Mouse (Mus musculus) embryonic stem cell, embryonic (primary cell): ENCODE results near the gene Tnfrsf21.

Experiments
- CTCF ChIA-PET, 4 experiments: fragments of 300-600 bp in 2 of 4; fragments of 350-600 bp in 2 of 4; sonication (Branson Sonifier 250); formaldehyde crosslinking; loops; one replicate each; lab custom pipeline; 2022; ENCODE audit warnings: inconsistent platforms in 2 of 4; lab: Charles Lee
- POLR2A ChIA-PET, 4 experiments: fragments of 300-600 bp in 2 of 4; fragments of 350-600 bp in 2 of 4; sonication (Branson Sonifier 250); formaldehyde crosslinking; loops; one replicate each; lab custom pipeline; 2022; ENCODE audit warnings: antibody characterized with exemption in 4 of 4, inconsistent platforms in 1 of 4; lab: Charles Lee

The Tnfrsf21 gene

DNA sequence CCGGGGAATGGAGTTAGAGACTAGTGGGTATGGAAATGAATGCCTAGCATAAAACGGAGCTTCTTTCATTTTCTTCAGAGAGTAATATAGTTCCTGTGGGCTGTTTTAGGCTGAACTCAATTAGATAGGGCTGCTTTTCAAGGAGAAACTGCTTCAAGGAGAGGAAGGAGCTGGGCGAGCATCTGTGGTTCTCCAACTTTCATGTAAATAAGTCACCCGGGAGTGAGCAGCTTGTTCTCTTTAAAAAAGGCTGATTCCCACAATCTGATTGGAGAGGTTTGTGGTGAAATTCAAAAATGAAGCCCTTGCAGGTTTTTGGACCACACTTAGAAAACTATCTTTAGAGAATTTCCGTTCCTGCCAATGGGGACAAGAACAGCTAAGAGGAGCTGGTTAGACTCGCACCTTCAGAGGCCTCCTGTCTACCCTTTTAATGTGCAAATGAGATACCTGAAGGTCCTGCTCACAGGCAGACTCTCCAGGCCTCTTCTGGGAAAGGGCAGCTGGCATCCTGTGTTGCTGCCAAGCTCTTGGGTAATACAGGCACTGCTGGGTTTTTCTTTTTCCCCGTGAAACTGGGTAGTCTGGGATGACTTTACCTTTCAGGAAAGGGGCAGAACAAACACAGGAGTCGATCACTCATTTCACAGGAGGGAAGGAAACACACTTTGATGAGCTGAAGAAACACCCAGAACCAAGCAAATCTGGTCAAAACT lies 76.1 kb downstream of the Tnfrsf21 start:
- POLR2A ChIA-PET = interaction anchor here in 3 of 4 experiments (0.7 to 4.1 kb wide), 15 partner anchors 9 to 77 kb away, joined by 3 to 27 read pairs (median 3); partner anchors contain the start of gene Tnfrsf21 (in 2 of the 3)
- CTCF ChIA-PET = interaction anchor here in 2 of 4 experiments (0.8 to 0.9 kb wide), 2 partner anchors 138 to 157 kb away, joined by 3 read pairs; no protein-coding TSS in a partner anchor

GRCm38 (mm10) chr17:43094285-43094684 lies 77.9 kb downstream of the Tnfrsf21 start:
- POLR2A ChIA-PET = interaction anchor here in 1 of 4 experiments (1.2 to 3.0 kb wide), 3 partner anchors 11 to 78 kb away, joined by 4 to 13 read pairs (median 5); partner anchors contain the start of gene Tnfrsf21
- CTCF ChIA-PET = no interaction called here

DNA sequence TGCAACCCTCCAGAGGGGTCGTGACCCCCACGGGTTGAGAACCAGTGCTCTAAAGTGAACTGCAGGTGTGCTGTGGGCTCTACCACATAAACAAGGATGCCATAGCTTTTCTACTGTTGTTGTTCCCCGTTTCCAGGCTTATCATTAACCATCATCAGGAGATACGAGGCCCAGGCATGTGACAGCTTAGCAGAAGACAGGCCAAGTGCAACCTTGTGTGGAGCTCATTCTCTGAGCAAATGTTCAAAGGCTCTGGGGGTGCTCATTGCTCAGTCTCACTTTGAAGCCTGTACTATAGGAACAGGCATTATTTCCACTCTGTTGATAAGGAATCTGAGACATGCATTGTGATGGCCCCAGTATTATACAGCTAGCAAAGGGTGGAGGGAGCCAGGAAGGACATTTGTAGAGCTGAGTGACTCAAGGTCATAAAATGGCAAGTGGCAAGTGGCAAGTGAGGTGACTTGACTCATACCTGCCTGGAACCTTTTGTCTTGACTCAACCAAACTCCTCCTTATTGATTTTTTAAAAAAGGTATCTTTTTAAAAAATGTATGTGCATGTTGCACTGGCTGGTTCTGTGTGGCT lies 80.8 kb downstream of the Tnfrsf21 start:
- ChIA-PET CTCF (no interaction called here), POLR2A (interaction anchor here in 3 of 4 experiments (0.5 to 1.4 kb wide), 4 partner anchors 13 to 81 kb away, joined by 3 to 5 read pairs (median 3); no protein-coding TSS in a partner anchor)

DNA sequence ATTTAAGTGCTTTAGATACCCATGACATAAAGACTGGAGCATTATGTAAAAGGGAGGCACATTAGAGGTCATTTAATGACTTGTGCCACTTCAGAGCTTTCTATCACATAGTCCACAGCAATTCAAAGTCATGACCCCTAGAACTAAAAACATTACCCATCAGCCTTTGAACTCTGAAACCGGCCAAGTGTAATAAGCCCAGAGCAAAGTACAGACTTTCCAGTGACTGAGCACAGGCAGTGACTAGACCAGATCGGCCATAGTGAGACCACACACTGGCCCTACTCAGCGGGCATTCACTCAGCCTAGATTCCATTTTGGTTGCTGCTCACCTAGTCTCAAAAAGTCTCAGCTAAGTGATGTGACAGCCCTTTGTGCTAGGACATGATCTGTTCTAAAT lies 89.8 kb downstream of the Tnfrsf21 start:
- ChIA-PET POLR2A (no interaction called here), CTCF (no interaction called here)

GRCm38 (mm10) chr17:43107338-43107737 lies 91.0 kb downstream of the Tnfrsf21 start:
- CTCF ChIA-PET = interaction anchor here in 1 of 4 experiments (0.6 kb wide), 1 partner anchor 9 kb away, joined by 5 read pairs; no protein-coding TSS in a partner anchor
- POLR2A ChIA-PET = interaction anchor here in 2 of 4 experiments (1.0 to 1.2 kb wide), 2 partner anchors 15 to 22 kb away, joined by 3 read pairs; no protein-coding TSS in a partner anchor

DNA sequence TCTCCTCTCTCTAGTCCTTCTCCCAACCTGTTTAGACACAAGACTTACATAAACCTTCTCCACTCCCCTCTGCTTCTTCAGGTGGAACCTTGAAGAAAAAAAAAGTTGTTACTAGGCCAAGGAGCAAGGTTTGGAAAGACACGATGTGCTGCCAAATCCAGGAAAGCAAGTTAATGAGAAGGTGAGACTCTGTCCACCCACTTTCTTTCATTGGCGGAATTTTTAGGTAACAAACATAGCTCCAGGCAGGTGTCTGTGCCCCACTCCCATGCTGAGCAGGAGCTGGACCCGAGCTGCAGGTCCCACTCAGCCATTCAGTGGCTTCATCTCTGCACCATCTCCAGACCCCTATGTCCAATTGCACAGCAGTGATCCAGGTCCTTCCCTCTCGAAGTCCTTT lies 93.1 kb downstream of the Tnfrsf21 start:
- ChIA-PET POLR2A (interaction anchor here in 3 of 4 experiments (0.5 to 1.2 kb wide), 5 partner anchors 9 to 977 kb away, joined by 3 to 4 read pairs (median 3); no protein-coding TSS in a partner anchor), CTCF (interaction anchor here in 2 of 4 experiments (0.6 to 1.5 kb wide), 3 partner anchors 93 to 551 kb away, joined by 4 to 7 read pairs (median 4); partner anchors contain the start of gene Tnfrsf21 (in 1 of the 2))

GRCm38 (mm10) chr17:43110168-43110885 lies 94.0 kb downstream of the Tnfrsf21 start:
- CTCF ChIA-PET = interaction anchor here in 1 of 4 experiments (0.7 to 1.5 kb wide), 2 partner anchors 94 to 350 kb away, joined by 4 read pairs; partner anchors contain the start of gene Tnfrsf21
- POLR2A ChIA-PET = interaction anchor here in 2 of 4 experiments (0.6 to 1.2 kb wide), 5 partner anchors 10 to 47 kb away, joined by 3 read pairs; no protein-coding TSS in a partner anchor

DNA sequence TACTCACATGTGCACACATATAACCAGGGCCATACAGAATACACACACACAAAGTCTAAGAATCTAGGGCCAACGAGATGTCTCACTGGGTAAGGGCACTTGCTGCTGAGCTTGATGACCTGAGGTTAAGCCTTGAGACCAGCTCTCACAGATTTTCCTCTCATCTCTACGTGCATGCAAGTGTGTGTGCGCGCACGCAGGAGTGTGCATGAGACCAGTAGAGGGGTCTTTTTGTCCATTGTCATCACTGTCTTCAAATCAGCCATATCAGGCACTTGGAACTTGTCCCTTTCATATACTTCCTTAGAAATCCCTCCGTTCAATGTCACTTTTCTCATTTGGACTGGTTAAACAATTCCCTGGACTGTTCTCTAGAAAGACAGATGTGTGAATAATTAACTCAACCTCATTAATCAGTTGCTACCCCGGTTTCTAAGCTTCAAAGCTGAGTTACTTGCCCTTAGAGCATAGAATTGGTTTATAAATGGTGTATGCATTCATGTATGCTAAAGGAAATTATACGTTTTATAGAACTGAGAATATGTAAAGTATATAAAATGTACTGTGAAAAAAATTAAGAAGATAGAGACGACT lies 97.1 kb downstream of the Tnfrsf21 start:
- CTCF ChIA-PET = no interaction called here
- POLR2A ChIA-PET = interaction anchor here in 1 of 4 experiments (1.7 kb wide), 1 partner anchor 98 kb away, joined by 3 read pairs; the partner anchor contains the start of gene Tnfrsf21

DNA sequence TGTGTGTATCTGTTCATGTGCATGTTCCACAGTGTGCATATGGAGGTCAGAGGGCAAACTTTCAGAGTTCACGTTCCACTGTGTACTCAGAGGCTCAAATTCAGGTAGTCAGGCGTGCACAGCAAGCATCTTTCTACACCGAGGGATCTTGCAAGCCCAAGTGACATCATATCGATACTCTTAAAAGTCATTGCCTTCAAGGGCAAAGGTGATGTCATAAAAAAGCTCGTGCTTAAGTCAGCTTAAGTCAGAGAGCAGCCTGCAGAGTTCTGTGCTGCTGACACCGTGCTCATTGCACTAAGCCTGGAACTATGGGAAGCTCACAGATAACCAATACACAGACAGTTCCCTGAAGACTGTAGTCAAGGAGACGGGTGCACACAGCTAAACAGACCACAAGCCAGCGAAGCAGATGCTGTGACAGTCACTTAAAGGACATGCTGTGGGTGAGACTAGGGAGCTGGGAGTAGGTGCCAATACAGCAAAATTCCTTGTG lies 97.8 kb downstream of the Tnfrsf21 start:
- POLR2A ChIA-PET = interaction anchor here in 1 of 4 experiments (1.7 kb wide), 1 partner anchor 98 kb away, joined by 3 read pairs; the partner anchor contains the start of gene Tnfrsf21
- CTCF ChIA-PET = no interaction called here

- POLR2A ChIA-PET = no interaction called here
- CTCF ChIA-PET = no interaction called here
Measured at GRCm38 (mm10) chr17:43114926-43115325, 98.6 kb downstream of the Tnfrsf21 start.

DNA sequence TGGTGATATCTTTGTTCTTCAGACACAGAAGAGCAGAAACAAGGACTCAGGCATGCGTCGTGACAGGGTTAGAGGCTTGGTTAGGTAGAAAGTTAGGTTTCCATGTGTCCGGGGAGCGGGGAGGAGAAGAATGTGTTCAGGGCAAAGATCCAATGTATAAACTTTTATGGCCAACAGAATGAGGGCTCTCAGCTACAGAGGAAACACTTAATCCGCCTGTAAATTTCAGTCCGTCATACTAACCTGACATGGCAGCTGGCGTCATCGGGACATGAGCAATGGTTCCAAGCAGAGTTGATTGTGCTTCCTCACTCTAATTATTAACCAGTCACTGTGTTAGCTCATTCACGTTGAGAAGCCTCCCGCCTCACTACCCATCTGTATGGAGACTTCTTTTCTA lies 100.4 kb downstream of the Tnfrsf21 start:
- ChIA-PET CTCF (interaction anchor here in 2 of 4 experiments (0.6 kb wide), 2 partner anchors 24 to 670 kb away, joined by 4 to 7 read pairs; no protein-coding TSS in a partner anchor), POLR2A (interaction anchor here in 1 of 4 experiments (1.0 to 1.3 kb wide), 4 partner anchors 10 to 150 kb away, joined by 3 to 4 read pairs (median 3); no protein-coding TSS in a partner anchor)

GRCm38 (mm10) chr17:43119446-43119845 lies 103.1 kb downstream of the Tnfrsf21 start:
- ChIA-PET POLR2A (no interaction called here), CTCF (interaction anchor here in 1 of 4 experiments (0.5 kb wide), 1 partner anchor 39 kb away, joined by 3 read pairs; no protein-coding TSS in a partner anchor)

- CTCF ChIA-PET = interaction anchor here in 1 of 4 experiments (1.6 kb wide), 1 partner anchor 10 kb away, joined by 3 read pairs; no protein-coding TSS in a partner anchor
- POLR2A ChIA-PET = no interaction called here
Measured at GRCm38 (mm10) chr17:43121096-43121495, 104.7 kb downstream of the Tnfrsf21 start.

- ChIA-PET POLR2A (interaction anchor here in 1 of 4 experiments (0.7 kb wide), 1 partner anchor 11 kb away, joined by 3 read pairs; no protein-coding TSS in a partner anchor), CTCF (interaction anchor here in 1 of 4 experiments (0.6 kb wide), 1 partner anchor 78 kb away, joined by 5 read pairs; no protein-coding TSS in a partner anchor)
Measured at GRCm38 (mm10) chr17:43128305-43128704, 112.0 kb downstream of the Tnfrsf21 start.

GRCm38 (mm10) chr17:43128908-43129533 lies 112.7 kb downstream of the Tnfrsf21 start:
- ChIA-PET POLR2A (no interaction called here), CTCF (no interaction called here)

- ChIA-PET CTCF (no interaction called here), POLR2A (no interaction called here)
Measured at GRCm38 (mm10) chr17:43130115-43130869, 113.9 kb downstream of the Tnfrsf21 start.
